Mouse (Mus musculus): ENCODE results near the gene Atp8b3. TPM values are rescaled to one million over a fixed set of nuclear protein-coding genes. Genes with fewer than 3 reads are reported as not detected.

The Atp8b3 gene
- polyA plus RNA-seq, 2 experiments, result 0.02 TPM; not detected in 1

- H3K27ac ChIP-seq, result peak overlapping the region; percentile 58
- WGBS (ENCODE audit: insufficient replicate concordance), result 4% methylated on average over 7 of the region's 7 CpGs
- peak; percentile 71 to 75 (median 74) for DNase-seq (ENCODE audit: low read depth in 3 of 3, low spot score in 3 of 3)
- no peak overlapping the region for H3K4me3 ChIP-seq (ENCODE audit: insufficient read depth in 1 of 2, low read depth in 2 of 2, low read length in 2 of 2)
- no peaks in the 10 kb centered on the region for H3K9me3 ChIP-seq (ENCODE audit: control insufficient read depth, low read length)
- H3K9ac ChIP-seq (replicated peaks), result peak overlapping the region; percentile 31; the same call in 1 of the 2 replicates
- H3K27me3 ChIP-seq (ENCODE audit: control insufficient read depth, insufficient read depth, low read length), result no peaks in the 10 kb centered on the region
- H3K4me2 ChIP-seq (ENCODE audit: low read depth), result peak overlapping the region; percentile 19
- TF ChIP-seq EP300 (IDR thresholded peaks at IDR 0.05; ENCODE audit: low read depth) (no peak), CTCF (IDR thresholded peaks at IDR 0.05; ENCODE audit: low read depth) (no peak)
- peaks cover 37 to 43% of the 10 kb centered on the region in 2 experiments for H3K4me1 ChIP-seq (replicated peaks; ENCODE audit: control insufficient read depth in 2 of 2, insufficient read depth in 2 of 2, low read length in 1 of 2)
- H3K36me3 ChIP-seq (replicated peaks; ENCODE audit: control insufficient read depth, insufficient read depth, low read depth), result no peaks in the 10 kb centered on the region
- peak; percentile 71 for ATAC-seq (ENCODE audit: insufficient read depth)
These were observed 5.2 kb downstream of the Atp8b3 start for GRCm38 (mm10) chr10:80533704-80534103.

GRCm38 (mm10) chr10:80532783-80533182, 6.1 kb downstream of the Atp8b3 start:
- 0 out of 2 replicates have a peak, but pooled peaks have one; percentile 14 for ATAC-seq (ENCODE audit: insufficient read depth)
- Histone ChIP-seq H3K4me1 (replicated peaks; ENCODE audit: control insufficient read depth in 2 of 2, insufficient read depth in 2 of 2, low read length in 1 of 2) (peaks cover 33 to 38% of the 10 kb centered on the region in 2 experiments), H3K27ac (no peak overlapping the region), H3K27me3 (ENCODE audit: control insufficient read depth, insufficient read depth, low read length) (no peaks in the 10 kb centered on the region), H3K4me3 (ENCODE audit: insufficient read depth in 1 of 2, low read depth in 2 of 2, low read length in 2 of 2) (no peak overlapping the region), H3K4me2 (ENCODE audit: low read depth) (no peak overlapping the region), H3K36me3 (replicated peaks; ENCODE audit: control insufficient read depth, insufficient read depth, low read depth) (no peaks in the 10 kb centered on the region), H3K9ac (replicated peaks) (no peak overlapping the region), H3K9me3 (ENCODE audit: control insufficient read depth, low read length) (no peaks in the 10 kb centered on the region)
- WGBS (ENCODE audit: insufficient replicate concordance), result 73% methylated on average over 11 of the region's 11 CpGs
- TF ChIP-seq EP300 (IDR thresholded peaks at IDR 0.05; ENCODE audit: low read depth) (no peak), CTCF (IDR thresholded peaks at IDR 0.05; ENCODE audit: low read depth) (no peak; the same call in 1 of the 2 replicates)
- DNase-seq (ENCODE audit: low read depth in 3 of 3, low spot score in 3 of 3), result peak in 1 of 3 experiments; percentile 33

GRCm38 (mm10) chr10:80526172-80526571, 12.8 kb downstream of the Atp8b3 start:
- no peak for DNase-seq (ENCODE audit: low read depth in 3 of 3, low spot score in 3 of 3)
- 32% methylated on average over 9 of the region's 9 CpGs for WGBS (ENCODE audit: insufficient replicate concordance)

GRCm38 (mm10) chr10:80523299-80523698, 15.6 kb downstream of the Atp8b3 start:
- TF ChIP-seq EP300 (IDR thresholded peaks at IDR 0.05; ENCODE audit: low read depth) (no peak), CTCF (IDR thresholded peaks at IDR 0.05; ENCODE audit: low read depth) (peak; percentile 86)
- Histone ChIP-seq H3K9ac (replicated peaks) (no peak overlapping the region), H3K27me3 (ENCODE audit: control insufficient read depth, insufficient read depth, low read length) (no peaks in the 10 kb centered on the region), H3K27ac (no peak overlapping the region), H3K9me3 (ENCODE audit: control insufficient read depth, low read length) (peaks cover 2% of the 10 kb centered on the region), H3K36me3 (replicated peaks; ENCODE audit: control insufficient read depth, insufficient read depth, low read depth) (no peaks in the 10 kb centered on the region), H3K4me3 (ENCODE audit: insufficient read depth in 1 of 2, low read depth in 2 of 2, low read length in 2 of 2) (no peak overlapping the region), H3K4me1 (replicated peaks; ENCODE audit: control insufficient read depth in 2 of 2, insufficient read depth in 2 of 2, low read length in 1 of 2) (no peaks in the 10 kb centered on the region), H3K4me2 (ENCODE audit: low read depth) (no peak overlapping the region)
- WGBS (ENCODE audit: insufficient replicate concordance), result 81% methylated on average over 7 of the region's 7 CpGs
- DNase-seq (ENCODE audit: low read depth in 3 of 3, low spot score in 3 of 3), result no peak
- ATAC-seq (ENCODE audit: insufficient read depth), result no peak

More at GRCm38 (mm10) chr10:80526172-80526571, 12.8 kb downstream of the Atp8b3 start:
- Histone ChIP-seq H3K27ac (no peak overlapping the region), H3K4me1 (replicated peaks; ENCODE audit: control insufficient read depth in 2 of 2, insufficient read depth in 2 of 2, low read length in 1 of 2) (no peaks in the 10 kb centered on the region), H3K9me3 (ENCODE audit: control insufficient read depth, low read length) (peaks cover 2% of the 10 kb centered on the region; the same call in 1 of the 2 replicates), H3K27me3 (ENCODE audit: control insufficient read depth, insufficient read depth, low read length) (no peaks in the 10 kb centered on the region), H3K4me3 (ENCODE audit: insufficient read depth in 1 of 2, low read depth in 2 of 2, low read length in 2 of 2) (no peak overlapping the region), H3K36me3 (replicated peaks; ENCODE audit: control insufficient read depth, insufficient read depth, low read depth) (no peaks in the 10 kb centered on the region), H3K4me2 (ENCODE audit: low read depth) (no peak overlapping the region), H3K9ac (replicated peaks) (no peak overlapping the region)
- no peak for TF ChIP-seq EP300 (IDR thresholded peaks at IDR 0.05; ENCODE audit: low read depth)
- TF ChIP-seq CTCF (IDR thresholded peaks at IDR 0.05; ENCODE audit: low read depth), result no peak
- no peak for ATAC-seq (ENCODE audit: insufficient read depth)

GRCm38 (mm10) chr10:80519287-80519686, 19.6 kb downstream of the Atp8b3 start:
- 68% methylated on average over 2 of the region's 2 CpGs for WGBS (ENCODE audit: insufficient replicate concordance)
- no peaks in the 10 kb centered on the region for H3K36me3 ChIP-seq (replicated peaks; ENCODE audit: control insufficient read depth, insufficient read depth, low read depth)

More at GRCm38 (mm10) chr10:80519287-80519686, 19.6 kb downstream of the Atp8b3 start:
- no peaks in the 10 kb centered on the region for H3K4me1 ChIP-seq (replicated peaks; ENCODE audit: control insufficient read depth in 2 of 2, insufficient read depth in 2 of 2, low read length in 1 of 2)
- DNase-seq (ENCODE audit: low read depth in 3 of 3, low spot score in 3 of 3) (no peak), ATAC-seq (ENCODE audit: insufficient read depth) (no peak)
- TF ChIP-seq CTCF (IDR thresholded peaks at IDR 0.05; ENCODE audit: low read depth) (peak; percentile 48), EP300 (IDR thresholded peaks at IDR 0.05; ENCODE audit: low read depth) (no peak)
- H3K27ac ChIP-seq, result no peak overlapping the region
- H3K4me2 ChIP-seq (ENCODE audit: low read depth), result no peak overlapping the region
- no peak overlapping the region for H3K4me3 ChIP-seq (ENCODE audit: insufficient read depth in 1 of 2, low read depth in 2 of 2, low read length in 2 of 2)
- H3K9ac ChIP-seq (replicated peaks), result no peak overlapping the region
- H3K9me3 ChIP-seq (ENCODE audit: control insufficient read depth, low read length), result peaks cover 2% of the 10 kb centered on the region
- peaks cover 5% of the 10 kb centered on the region for H3K27me3 ChIP-seq (ENCODE audit: control insufficient read depth, insufficient read depth, low read length)

Data from liver, embryonic 14.5 days (tissue).